Mouse (Mus musculus): ENCODE data around the gene Lrrn4cl.
"Not testable (repeated sequence)": the region's sequence is repeated elsewhere in the genome, so short reads cannot be mapped to it uniquely, and the experiment has no call there.

The Lrrn4cl gene

GRCm38 (mm10) chr19:8838041-8838730 is 12.4 kb upstream of the Lrrn4cl start:
- no peak for DNase-seq (ENCODE audit: low read depth, low spot score)

- no peak for DNase-seq (ENCODE audit: low read depth, low spot score)
Measured at GRCm38 (mm10) chr19:8839103-8839907, 11.3 kb upstream of the Lrrn4cl start, which contains the start of gene Gng3. Gng3 (minus strand) TSS chr19:8839194.

- no peak for DNase-seq (ENCODE audit: low read depth, low spot score)
Measured at GRCm38 (mm10) chr19:8839908-8840791, 10.4 kb upstream of the Lrrn4cl start.

- DNase-seq (ENCODE audit: low read depth, low spot score) = no peak
Measured at GRCm38 (mm10) chr19:8841012-8841411, 9.6 kb upstream of the Lrrn4cl start.

DNA sequence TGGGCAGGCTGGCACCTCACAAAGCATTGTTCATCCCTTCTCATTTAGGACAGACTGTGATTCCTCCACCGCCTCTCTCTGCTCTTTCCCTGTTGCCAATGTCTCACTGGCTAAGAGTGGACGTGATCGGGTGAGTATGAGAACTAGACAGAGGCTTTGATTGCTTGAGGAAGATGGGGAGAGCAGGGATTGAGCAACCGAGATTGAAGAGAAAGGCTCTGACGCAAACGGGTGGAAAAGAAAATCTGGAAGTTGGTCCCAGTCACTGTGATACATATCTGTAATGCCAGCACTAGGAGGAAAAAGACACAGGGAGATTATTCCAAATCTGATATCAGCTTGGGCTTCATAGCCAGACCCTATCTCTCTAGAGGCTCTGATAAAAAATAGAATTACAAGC is 7.6 kb upstream of the Lrrn4cl start:
- DNase-seq (ENCODE audit: low read depth, low spot score) = no peak

DNA sequence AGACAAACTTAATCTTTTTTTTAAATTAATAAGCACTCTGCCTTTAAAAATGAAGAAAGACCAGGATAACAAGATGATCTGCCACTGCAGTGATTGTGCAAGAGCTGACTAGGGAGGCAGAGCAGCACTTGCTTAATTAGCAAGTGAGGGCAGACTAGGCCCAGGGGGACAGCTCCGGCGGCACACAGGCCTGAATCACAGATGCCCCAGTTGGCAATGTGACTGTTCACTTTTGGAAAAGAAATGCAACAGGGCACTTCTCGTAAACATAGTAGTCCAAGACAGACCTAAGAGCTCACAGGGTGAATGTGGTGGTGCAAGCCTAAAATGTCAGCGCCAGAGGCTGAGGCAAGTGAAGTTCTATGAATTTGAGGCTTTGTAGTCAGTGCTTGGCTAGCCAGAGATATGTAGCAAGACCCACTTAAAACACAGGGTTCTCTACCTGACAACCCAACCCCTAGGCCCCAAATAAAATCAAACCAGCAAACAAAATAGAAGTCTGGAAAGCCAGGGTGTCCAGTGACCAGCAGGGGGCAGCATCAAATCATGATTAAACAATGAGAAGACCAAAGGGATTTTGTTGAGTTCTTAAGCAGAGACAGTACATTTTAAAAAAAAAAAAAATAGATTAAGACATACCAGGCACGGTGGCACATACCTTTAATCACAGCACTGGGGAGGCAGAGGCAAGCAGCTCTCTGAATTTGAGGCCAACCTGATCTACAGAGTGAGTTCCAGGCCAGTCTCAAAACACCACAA is 6.0 kb upstream of the Lrrn4cl start:
- peak; percentile 74 for DNase-seq (ENCODE audit: low read depth, low spot score)

- DNase-seq (ENCODE audit: low read depth, low spot score) = no peak
Measured at GRCm38 (mm10) chr19:8848356-8848755, 2.2 kb upstream of the Lrrn4cl start.

- no peak for DNase-seq (ENCODE audit: low read depth, low spot score)
Measured at GRCm38 (mm10) chr19:8851639-8852038, 1.1 kb downstream of the Lrrn4cl start.

- DNase-seq (ENCODE audit: low read depth, low spot score) = no peak
Measured at GRCm38 (mm10) chr19:8852236-8852928, 1.8 kb downstream of the Lrrn4cl start.

DNA sequence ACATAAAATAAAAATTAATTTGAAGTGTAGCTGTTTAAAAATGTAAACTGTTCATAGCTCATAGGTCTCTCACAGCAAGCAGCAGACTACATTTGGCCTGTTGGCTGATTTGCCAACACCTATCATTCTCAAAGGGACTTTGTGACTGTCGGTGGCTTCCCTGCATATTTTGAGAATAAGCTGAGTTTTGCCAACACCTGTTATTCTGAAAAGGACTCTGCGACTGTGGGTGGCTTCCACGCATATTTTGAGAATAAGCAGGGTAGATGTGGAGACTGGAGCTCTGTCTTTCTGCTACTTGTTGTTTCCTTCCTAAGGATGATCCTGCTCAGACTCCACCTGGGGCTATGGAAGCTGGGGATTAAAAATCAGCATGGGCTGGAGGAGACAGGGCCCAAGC is 2.5 kb downstream of the Lrrn4cl start:
- no peak for DNase-seq (ENCODE audit: low read depth, low spot score)

- DNase-seq (ENCODE audit: low read depth, low spot score) = no peak
Measured at GRCm38 (mm10) chr19:8857689-8858088, 7.1 kb downstream of the Lrrn4cl start.

DNA sequence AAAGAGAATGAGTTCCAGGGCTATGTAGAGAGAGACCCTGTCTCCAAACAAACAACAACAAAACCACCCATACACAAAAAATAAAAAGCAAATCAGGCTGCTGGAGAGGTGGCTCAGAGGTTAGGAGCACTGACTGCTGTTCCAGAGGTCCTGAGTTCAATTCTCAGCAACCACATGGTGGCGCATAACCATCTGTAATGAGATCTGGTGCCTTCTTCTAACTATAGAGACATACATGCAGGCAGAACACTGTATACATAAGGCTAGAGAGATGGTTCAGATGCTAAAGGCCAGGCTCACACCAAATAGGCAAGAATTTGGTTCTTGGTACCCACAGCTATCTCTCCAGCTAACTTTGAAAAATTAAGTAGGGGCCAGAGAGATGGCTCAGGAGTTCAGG is 8.4 kb downstream of the Lrrn4cl start:
- DNase-seq (ENCODE audit: low read depth, low spot score) = no peak

- no peak for DNase-seq (ENCODE audit: low read depth, low spot score)
Measured at GRCm38 (mm10) chr19:8864265-8864664, 13.7 kb downstream of the Lrrn4cl start.

DNA sequence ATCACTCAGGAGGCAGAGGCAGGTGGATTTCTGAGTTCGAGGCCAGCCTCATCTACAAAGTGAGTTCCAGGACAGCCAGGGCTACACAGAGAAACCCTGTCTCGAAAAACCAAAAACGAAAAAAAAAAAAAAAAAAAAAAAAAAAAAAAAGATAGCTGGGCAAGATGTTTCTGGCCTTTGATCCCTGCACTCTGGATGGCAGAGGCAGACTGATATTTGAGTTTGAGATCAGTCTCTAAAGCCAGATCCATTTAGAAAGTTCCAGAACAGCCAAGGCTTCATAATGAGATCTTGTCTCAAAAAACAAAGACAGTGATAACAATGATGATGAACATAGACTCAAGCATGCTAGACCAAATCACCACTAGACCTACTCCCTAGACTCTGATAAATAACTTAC is 19.8 kb downstream of the Lrrn4cl start:
- DNase-seq (ENCODE audit: low read depth, low spot score) = not testable (repeated sequence)

DNA sequence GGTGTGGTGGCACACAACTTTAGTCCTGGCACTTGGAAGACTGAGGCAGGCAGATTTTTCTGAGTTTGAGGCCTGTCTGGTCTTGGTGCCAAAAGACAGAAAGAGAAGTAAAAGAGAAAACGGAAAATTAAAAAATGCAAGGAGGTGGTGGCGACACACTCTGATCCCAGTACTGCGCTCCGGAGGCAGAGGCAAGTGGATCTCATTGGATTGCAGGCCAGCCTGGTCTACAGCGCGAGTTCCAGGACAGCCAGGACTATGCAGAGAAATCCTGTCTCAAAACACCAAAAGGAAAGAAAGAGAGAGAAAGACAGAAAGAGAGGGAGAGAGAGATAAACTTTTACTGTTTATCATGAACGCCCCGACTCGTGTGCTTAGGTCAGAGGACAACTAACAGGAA is 20.3 kb downstream of the Lrrn4cl start:
- no peak for DNase-seq (ENCODE audit: low read depth, low spot score)

DNA sequence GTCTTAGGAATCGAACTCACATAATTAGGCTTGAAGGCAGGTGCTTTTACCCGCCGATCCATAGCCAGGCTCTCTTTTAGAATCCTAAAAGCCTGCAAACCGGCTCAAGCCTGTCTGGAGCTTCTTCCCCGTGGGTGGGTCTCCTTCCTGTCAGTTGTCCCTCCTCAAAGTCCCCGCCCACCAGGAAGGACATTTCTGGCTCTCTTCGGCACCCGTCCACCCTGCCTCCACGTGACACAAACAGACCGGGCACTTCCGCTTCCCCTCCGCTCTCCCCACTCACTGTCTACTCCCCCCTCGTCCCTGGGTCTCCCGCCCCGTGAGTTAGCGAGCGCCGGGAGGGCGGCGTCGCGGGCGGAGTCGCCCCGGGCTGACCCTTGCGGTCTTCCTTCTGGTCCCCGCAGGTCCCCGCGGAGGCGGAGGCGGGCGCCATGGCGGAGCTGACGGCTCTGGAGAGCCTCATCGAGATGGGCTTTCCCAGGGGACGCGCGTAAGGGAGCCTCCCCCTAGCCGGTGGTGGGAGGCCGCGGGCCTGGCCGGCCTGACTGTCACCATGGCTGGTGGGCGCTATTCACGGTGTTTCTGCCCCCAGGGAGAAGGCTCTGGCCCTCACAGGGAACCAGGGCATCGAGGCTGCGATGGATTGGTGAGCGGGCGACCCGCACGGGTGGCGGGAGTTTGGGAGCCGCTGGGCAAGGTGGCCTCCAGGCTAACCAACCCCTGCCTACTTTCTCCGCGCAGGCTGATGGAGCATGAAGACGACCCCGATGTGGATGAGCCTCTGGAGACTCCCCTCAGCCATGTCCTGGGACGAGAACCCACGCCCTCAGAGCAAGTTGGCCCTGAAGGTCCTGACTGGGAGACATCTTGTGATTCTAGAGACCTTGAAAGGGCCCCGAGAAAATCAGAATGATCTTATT is 21.0 kb downstream of the Lrrn4cl start, which contains the start of gene Ubxn1:
Gene Ubxn1 (plus strand): TSS at position 230 of the 920 bp plus-strand sequence.
- DNase-seq (ENCODE audit: low read depth, low spot score) = peak; percentile 93

DNA sequence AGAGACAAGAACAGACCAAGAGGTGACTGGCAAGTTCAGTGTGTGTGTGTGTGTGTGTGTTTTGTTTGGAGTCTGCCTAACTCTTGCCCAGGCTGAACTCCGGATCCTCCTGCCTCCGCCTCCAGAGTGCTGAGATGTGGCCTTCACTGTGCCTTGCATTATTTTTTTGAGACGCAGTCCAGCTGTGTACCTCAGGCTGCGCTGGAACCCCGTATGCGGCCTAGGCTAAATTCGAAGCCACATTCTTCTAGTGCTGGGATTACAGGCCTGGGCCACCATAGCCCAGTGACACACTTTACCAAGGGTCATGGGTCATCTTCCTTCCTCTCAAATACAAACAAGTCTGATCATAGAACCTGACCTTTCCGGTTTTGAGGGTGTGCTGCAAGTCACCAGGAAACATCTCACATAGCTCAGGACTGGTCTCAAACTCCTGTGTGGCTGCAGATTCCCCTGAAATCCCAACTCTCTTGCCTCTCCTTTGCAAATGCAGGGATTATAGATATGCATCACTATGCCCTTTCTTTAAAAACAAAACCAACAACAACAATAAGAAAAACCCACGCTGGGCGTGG is 21.8 kb downstream of the Lrrn4cl start:
- DNase-seq (ENCODE audit: low read depth, low spot score) = no peak

- DNase-seq (ENCODE audit: low read depth, low spot score) = no peak
Measured at GRCm38 (mm10) chr19:8875031-8875430, 24.5 kb downstream of the Lrrn4cl start.

Measured in forelimb bud, embryonic 11.5 days (tissue).